Mouse (Mus musculus): ENCODE measurements at regions not wholly inside any gene's neighbourhood (a gene's known extent, or its start where the extent isn't known, plus 50 kb on each side); places are given as distances from the start of the nearest gene placed in this dataset.
A peak's percentile ranks its signal among the peaks of the same experiment; 100 is the strongest.

DNA sequence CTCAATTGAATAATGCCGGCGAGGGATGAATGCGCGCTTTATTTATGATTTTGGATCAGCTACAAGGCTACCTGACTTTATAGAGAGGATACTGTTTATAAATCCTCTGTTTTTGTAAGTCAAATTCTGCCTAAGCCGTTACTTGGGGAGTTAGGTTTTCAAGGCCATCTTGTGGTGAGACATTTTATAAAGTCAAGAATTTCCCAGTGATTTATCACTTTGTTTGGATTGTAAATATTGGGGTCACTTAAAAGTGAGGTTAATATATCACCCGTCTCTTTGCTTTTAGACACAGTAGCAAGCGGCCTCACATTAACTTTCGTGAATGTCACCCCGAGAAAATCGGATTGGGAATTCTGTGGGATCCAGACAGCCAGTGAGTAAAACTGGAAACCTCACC lies 84.9 kb upstream of the Map4k3 start:
- Histone ChIP-seq H3K27me3 (ENCODE audit: control insufficient read depth, insufficient read depth, low read length) (no peaks in the 10 kb centered on the region), H3K36me3 (ENCODE audit: control insufficient read depth, insufficient read depth, low read length) (no peaks in the 10 kb centered on the region), H3K4me3 (replicated peaks; ENCODE audit: low read length) (no peak overlapping the region), H3K4me1 (ENCODE audit: control insufficient read depth, insufficient read depth, low read length) (peaks cover 4% of the 10 kb centered on the region), H3K27ac (replicated peaks; ENCODE audit: low read depth, low read length) (no peak overlapping the region), H3K4me2 (replicated peaks; ENCODE audit: low read depth, low read length, severe bottlenecking) (no peak overlapping the region), H3K9ac (ENCODE audit: low read depth, low read length, severe bottlenecking) (no peak overlapping the region), H3K9me3 (ENCODE audit: control insufficient read depth, low read length) (0 out of 2 replicates have a peak, but pooled peaks cover 6% of the 10 kb centered on the region)
- ATAC-seq (ENCODE audit: low FRiP score, low read depth), result no peak
- no peak for DNase-seq (ENCODE audit: low spot score)
- WGBS, result 75% methylated on average over 10 of the region's 10 CpGs
- TF ChIP-seq POLR2A (IDR thresholded peaks at IDR 0.05; ENCODE audit: borderline replicate concordance, extremely low read depth, insufficient read depth, insufficient read length), result no peak

DNA sequence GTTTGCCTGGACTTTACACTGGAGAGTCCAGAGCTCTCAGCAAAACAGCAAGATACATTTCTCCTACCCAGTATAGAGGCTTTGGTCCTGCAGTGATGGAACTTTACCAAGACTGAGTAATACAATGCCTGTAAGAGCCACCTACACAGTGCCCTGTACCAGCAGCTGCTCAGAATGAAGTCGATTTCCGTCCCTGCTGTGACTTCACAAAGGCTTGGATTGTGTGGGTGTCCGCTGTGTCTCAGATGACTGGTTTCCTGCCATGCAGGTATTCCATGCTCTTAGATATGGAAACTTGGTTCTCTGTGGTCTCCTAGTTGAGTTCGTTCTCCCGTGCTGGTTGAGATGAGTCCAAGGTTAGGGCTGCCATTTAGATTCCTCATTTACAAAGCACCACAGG lies 81.0 kb upstream of the Map4k3 start:
- Histone ChIP-seq H3K27me3 (ENCODE audit: control insufficient read depth, insufficient read depth, low read length) (no peaks in the 10 kb centered on the region), H3K36me3 (ENCODE audit: control insufficient read depth, insufficient read depth, low read length) (no peaks in the 10 kb centered on the region), H3K9me3 (ENCODE audit: control insufficient read depth, low read length) (no peaks in the 10 kb centered on the region), H3K4me2 (replicated peaks; ENCODE audit: low read depth, low read length, severe bottlenecking) (no peak overlapping the region), H3K4me3 (replicated peaks; ENCODE audit: low read length) (no peak overlapping the region), H3K4me1 (ENCODE audit: control insufficient read depth, insufficient read depth, low read length) (no peaks in the 10 kb centered on the region), H3K9ac (ENCODE audit: low read depth, low read length, severe bottlenecking) (no peak overlapping the region), H3K27ac (replicated peaks; ENCODE audit: low read depth, low read length) (no peak overlapping the region)
- DNase-seq (ENCODE audit: low spot score) (no peak), ATAC-seq (ENCODE audit: low FRiP score, low read depth) (no peak)
- TF ChIP-seq POLR2A (IDR thresholded peaks at IDR 0.05; ENCODE audit: borderline replicate concordance, extremely low read depth, insufficient read depth, insufficient read length), result no peak
- WGBS, result 82% methylated on average over 5 of the region's 5 CpGs

DNA sequence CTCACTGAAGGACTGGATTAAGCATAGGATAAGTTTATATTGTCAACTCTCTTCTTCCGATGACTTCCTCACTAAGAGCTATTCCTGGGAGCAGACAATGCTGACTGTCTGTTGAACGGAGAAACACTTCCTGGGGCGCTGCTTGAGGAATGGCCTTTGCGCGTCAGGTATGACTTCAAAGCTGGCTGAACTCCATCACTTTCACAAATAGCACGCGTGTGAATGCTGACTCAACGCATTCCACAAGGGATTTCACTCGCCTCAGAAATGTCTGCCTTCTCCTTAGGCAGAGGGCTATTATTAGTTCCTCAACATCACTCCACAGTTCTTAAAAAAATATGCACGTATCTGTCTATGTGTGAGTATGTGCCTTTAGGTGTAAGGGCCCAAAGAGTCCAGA lies 79.8 kb upstream of the Map4k3 start:
- no peak for TF ChIP-seq POLR2A (IDR thresholded peaks at IDR 0.05; ENCODE audit: borderline replicate concordance, extremely low read depth, insufficient read depth, insufficient read length)
- Histone ChIP-seq H3K4me3 (replicated peaks; ENCODE audit: low read length) (no peak overlapping the region), H3K27me3 (ENCODE audit: control insufficient read depth, insufficient read depth, low read length) (no peaks in the 10 kb centered on the region), H3K9ac (ENCODE audit: low read depth, low read length, severe bottlenecking) (no peak overlapping the region), H3K36me3 (ENCODE audit: control insufficient read depth, insufficient read depth, low read length) (no peaks in the 10 kb centered on the region), H3K27ac (replicated peaks; ENCODE audit: low read depth, low read length) (no peak overlapping the region), H3K4me2 (replicated peaks; ENCODE audit: low read depth, low read length, severe bottlenecking) (no peak overlapping the region), H3K4me1 (ENCODE audit: control insufficient read depth, insufficient read depth, low read length) (no peaks in the 10 kb centered on the region), H3K9me3 (ENCODE audit: control insufficient read depth, low read length) (no peaks in the 10 kb centered on the region)
- DNase-seq (ENCODE audit: low spot score), result peak; percentile 47
- 64% methylated on average over 10 of the region's 10 CpGs for WGBS
- ATAC-seq (ENCODE audit: low FRiP score, low read depth), result no peak

DNA sequence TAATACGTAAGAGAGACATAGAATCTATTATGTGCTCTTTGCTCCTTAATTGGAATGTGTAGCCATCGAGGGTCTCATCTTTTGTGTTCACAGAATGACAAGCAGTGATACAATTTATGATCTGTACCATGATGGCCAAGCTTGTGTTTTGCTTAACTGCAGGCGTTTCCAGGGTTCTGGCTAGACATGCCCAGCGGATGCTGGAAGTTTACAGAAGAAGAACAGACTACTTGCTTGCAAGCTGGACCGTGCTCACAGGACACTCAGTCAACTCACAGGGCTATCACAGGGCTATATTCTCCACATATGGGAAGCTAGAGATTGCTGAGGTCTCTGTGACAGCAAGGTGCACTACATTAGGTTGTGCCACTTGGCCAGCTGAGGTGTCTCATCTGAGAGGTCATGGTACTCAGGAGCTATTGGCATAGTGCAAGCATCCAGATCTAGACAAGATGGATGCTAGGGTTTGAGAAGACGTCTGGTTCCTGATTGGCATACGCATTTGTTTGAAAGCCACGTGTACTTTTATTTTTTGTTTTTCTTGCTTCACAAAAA lies 75.2 kb upstream of the Map4k3 start:
- no peak for DNase-seq (ENCODE audit: low spot score)
- H3K4me1 ChIP-seq (ENCODE audit: control insufficient read depth, insufficient read depth, low read length), result peaks cover 27% of the 10 kb centered on the region
- 80% methylated on average over 8 of the region's 8 CpGs for WGBS
- TF ChIP-seq POLR2A (IDR thresholded peaks at IDR 0.05; ENCODE audit: borderline replicate concordance, extremely low read depth, insufficient read depth, insufficient read length), result no peak
- no peak for ATAC-seq (ENCODE audit: low FRiP score, low read depth)
- no peak overlapping the region for H3K4me3 ChIP-seq (replicated peaks; ENCODE audit: low read length)
- no peak overlapping the region for H3K27ac ChIP-seq (replicated peaks; ENCODE audit: low read depth, low read length)
- no peak overlapping the region for H3K4me2 ChIP-seq (replicated peaks; ENCODE audit: low read depth, low read length, severe bottlenecking)
- H3K36me3 ChIP-seq (ENCODE audit: control insufficient read depth, insufficient read depth, low read length), result no peaks in the 10 kb centered on the region
- no peaks in the 10 kb centered on the region for H3K27me3 ChIP-seq (ENCODE audit: control insufficient read depth, insufficient read depth, low read length)
- no peaks in the 10 kb centered on the region for H3K9me3 ChIP-seq (ENCODE audit: control insufficient read depth, low read length)
- no peak overlapping the region for H3K9ac ChIP-seq (ENCODE audit: low read depth, low read length, severe bottlenecking)

DNA sequence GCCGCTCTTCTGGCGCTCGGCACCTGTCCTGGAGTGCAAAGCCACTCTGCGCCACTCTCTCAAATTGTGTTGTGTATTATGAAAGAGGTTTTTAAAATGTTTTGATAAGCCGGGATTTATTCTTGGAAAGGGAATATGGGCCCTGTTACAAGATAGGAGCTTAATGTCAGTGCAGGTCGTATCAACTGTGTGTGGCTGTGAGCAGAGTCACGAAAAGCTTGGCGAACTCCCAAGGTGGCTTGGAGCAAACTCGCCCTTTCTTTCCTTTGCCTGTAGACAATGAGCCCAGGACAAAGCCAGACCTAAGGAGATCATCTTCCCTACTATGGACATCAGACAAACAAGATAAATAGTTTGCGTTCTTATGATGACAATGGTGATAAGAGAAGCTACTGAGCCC lies 74.3 kb upstream of the Map4k3 start:
- 69% methylated on average over 10 of the region's 10 CpGs for WGBS

More for the DNA sequence above, 74.3 kb upstream of the Map4k3 start:
- TF ChIP-seq POLR2A (IDR thresholded peaks at IDR 0.05; ENCODE audit: borderline replicate concordance, extremely low read depth, insufficient read depth, insufficient read length), result no peak
- H3K27me3 ChIP-seq (ENCODE audit: control insufficient read depth, insufficient read depth, low read length), result no peaks in the 10 kb centered on the region
- H3K9ac ChIP-seq (ENCODE audit: low read depth, low read length, severe bottlenecking), result no peak overlapping the region
- H3K4me1 ChIP-seq (ENCODE audit: control insufficient read depth, insufficient read depth, low read length), result peaks cover 27% of the 10 kb centered on the region
- no peaks in the 10 kb centered on the region for H3K36me3 ChIP-seq (ENCODE audit: control insufficient read depth, insufficient read depth, low read length)
- no peak overlapping the region for H3K4me2 ChIP-seq (replicated peaks; ENCODE audit: low read depth, low read length, severe bottlenecking)
- DNase-seq (ENCODE audit: low spot score) (no peak), ATAC-seq (ENCODE audit: low FRiP score, low read depth) (no peak)
- no peaks in the 10 kb centered on the region for H3K9me3 ChIP-seq (ENCODE audit: control insufficient read depth, low read length)
- no peak overlapping the region for H3K4me3 ChIP-seq (replicated peaks; ENCODE audit: low read length)
- H3K27ac ChIP-seq (replicated peaks; ENCODE audit: low read depth, low read length), result no peak overlapping the region
